Mouse (Mus musculus): Measurements from ENCODE around the gene Oaz2. TPM values are rescaled to one million over a fixed set of nuclear protein-coding genes. Genes with fewer than 3 reads are reported as not detected.

Gene Oaz2
- total RNA-seq, 2 experiments from 2014 or later, result 223 to 247 TPM

DNA sequence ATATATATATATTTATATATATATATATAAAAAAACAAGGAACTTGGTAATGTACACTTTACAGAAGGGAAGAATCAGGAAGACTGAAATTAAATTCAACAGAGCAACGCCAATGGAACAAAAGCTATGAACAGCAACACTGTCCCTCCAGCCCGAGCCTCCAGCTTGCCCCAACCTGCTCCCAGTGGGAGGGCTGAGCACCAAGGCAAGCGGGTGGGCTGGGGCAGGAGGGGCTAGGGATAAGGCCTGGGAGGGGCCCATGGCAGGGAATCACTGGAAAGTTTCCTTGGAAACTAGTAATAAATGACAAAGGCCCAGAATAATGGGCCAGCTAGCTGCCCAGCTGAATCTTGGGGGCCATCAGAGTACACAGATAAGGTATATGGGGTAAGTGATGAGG, 24.7 kb downstream of the Oaz2 start:
- DNase-seq (ENCODE audit: low spot score), result no peak

DNA sequence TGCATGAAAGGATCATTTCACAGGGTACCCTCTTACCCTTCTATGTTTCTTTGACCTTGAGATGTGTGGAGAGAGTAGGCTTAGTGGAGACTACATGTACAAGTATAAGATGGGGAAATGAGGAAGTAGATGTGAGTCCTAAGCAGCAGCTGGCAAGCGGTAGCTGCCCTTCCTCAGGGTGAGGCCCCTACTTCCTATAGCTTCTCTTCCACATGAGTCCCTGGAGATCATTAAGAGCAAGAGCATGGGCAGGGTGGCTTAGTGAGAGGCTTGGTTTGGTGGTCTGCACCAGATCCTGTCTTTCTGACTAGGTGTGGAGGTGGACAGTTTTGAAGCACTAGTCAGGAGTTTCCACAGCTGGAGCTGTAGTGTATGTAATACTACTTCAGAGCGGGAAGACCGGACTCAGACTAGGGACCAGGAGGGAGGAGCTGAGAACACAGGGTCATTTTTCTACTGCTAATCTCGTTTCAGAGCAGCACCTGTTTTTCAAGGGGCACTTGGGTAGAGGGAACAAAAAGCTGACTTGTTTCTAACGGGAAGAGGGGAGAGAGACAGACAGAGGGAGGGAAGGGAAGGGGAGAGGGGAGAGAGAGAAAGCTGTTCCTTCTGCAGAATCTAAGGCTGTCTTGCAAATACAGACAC, 25.3 kb downstream of the Oaz2 start:
- DNase-seq (ENCODE audit: low spot score), result no peak

DNA sequence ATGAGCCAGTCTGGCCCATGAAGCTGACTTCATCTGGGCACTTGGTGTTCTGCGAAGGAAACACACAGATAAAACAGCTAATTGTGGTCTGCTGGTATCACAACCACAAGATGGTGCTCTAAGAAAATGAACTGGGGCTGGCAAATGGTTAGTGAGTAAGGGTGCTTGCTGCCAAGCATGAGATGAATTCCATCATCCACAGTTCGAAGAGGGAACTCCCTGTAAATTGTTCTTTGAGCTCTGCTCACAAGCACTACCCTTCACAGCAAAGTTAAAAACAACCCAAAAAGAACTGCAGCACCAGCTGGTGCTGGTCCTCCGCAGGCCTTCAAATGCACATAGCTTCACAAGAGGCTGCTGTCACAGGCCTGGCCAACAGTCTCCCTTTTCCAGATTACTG, 27.8 kb downstream of the Oaz2 start:
- peak; percentile 65 for DNase-seq (ENCODE audit: low spot score)

DNA sequence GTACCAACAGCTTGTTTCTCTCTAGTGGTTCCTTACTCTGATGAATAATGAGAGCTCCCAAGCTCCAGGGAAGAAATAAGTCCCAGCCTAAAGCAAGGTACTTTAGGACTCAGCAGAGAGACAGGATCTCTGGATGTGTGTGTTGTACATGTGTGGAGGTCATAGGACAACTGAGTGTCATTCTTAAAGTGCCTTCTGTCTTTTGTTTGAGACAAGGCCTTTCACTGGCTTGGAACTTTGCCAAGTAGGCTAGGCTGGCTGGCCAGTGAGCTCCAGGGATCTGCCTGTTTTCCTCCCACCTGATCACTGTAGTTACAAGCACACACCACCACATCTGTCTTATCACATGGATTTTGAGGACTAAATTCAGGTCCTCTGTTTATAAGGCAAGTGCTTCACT, 28.5 kb downstream of the Oaz2 start:
- DNase-seq (ENCODE audit: low spot score), result no peak

DNA sequence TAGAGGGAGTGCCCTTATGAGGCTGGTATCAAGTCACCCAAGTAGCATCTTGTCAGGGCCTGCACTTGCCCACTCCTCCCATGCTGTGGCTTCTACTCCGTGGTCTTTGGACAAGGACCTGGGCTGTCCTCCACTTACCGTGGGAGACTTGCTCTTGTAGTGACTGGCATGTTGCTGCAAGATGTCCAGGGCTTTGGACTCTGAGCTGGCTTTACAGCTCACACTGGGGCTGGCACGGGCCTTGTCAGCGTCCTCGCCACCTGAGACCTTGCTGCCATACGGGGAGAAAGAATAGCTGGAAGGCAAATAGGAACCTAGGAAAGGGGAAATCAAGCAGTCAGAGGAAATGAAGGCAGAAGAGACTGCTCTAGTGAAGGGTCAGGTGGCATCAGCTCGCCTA, 29.6 kb downstream of the Oaz2 start:
- no peak for DNase-seq (ENCODE audit: low spot score)

DNA sequence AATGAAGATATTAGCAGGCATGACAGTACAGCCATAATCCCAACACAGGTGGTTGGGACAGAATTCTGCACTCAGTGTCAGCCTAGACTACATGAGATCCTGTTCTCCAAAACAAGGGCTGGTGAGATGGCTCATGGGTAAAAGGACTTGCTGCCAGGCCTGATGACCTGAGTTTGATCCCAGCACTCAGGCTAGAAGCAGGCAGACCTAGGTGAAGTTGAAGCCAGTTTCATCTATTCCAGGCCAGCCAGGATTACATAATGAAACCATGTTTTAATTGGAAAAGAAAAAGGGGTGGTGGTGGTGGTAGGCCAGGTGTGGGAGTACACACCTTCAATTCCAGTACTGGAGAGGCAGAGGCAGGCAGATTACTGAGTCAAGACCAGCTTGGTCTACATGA, 30.2 kb downstream of the Oaz2 start:
- DNase-seq (ENCODE audit: low spot score), result no peak

DNA sequence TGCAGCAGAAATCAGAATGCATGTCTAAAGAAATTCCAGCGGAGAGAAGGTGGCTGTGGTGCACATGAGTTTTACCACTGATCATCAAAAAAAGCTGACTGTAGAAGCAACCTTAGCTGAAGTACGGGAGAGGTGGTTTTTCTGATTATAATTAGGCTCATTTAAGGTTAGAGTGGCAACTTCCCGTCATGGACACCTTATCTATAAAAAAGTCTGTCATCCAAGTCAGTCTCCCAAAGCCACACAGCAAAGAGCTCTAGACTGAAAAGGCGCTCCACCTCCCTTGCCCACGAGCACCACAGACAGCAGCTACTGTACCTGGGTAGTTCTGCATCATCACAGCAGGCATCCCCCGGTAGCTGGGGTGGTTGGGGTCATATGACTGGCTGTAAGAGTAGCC, 32.7 kb downstream of the Oaz2 start:
- no peak for DNase-seq (ENCODE audit: low spot score)

DNA sequence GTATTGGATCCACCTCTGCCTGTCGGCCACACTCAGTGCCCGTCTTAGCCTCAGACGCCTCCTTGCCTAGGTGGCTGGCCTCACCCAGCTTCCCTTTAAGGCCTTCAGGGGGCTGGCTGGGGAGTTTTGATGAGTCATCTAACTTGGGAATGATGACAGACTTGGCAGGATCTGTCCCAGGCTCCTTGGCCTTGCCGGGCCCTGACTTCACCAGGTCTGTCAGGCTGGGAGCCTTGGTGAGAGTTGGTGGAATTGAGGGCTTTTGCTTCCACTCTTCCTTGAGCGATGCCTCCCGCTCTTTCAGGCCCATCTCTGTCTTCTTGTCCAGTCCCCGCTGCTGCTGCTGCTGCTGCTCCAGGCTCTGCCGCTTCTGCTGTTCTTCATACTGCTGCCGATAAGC, 34.5 kb downstream of the Oaz2 start:
- peak; percentile 42 for DNase-seq (ENCODE audit: low spot score)

DNA sequence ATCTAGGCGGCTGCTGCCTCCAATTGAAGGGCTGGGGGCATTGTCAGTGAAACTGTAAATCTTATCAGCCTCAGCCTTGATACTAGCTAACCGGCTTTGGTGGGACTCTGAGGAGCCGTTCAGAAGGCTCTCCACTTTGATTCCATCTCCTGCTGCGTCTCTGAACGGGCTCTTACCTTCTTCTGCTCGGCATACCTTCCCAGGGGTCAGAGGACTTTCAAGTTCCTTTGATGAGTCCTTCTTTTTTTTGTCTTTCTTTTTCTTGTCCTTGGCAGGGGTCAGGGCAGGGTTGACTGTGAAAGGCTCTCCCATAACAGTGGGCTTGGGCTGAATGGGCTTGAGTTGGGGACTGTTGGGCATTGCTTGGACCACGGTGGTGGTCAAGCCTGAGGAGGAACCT, 35.4 kb downstream of the Oaz2 start:
- no peak for DNase-seq (ENCODE audit: low spot score)

DNA sequence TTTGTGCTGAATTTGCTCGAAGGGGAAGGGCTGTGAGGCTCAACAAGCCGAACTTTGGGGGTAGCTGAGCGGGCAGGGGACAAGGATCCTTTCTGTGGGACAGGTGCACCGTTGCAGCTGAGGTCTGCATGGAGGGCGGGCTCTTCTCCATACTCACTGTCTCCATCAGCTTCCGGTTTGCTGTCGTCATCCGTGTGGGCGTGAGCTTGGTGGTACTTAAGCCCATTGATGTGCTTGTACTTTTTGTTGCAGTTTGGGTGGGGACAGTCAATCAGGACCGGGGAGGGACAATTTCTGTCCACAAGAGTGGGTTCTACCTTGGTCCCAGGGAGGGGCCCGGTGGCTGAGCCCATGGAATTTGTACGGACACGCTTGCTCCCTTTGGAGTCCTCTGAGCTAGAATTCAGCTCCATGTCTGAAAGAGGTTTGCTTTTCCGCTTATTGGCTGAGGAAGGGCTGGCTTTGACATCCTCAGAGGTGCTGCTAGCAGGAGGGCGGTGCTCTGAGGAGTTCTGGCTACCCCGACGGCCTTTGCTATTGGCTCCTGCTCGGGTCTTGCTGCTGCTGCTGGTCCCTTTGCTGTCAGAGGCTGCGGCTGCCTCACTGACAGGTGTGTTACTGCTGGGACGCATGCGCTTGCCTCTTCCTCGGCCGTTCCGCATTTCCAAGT, 36.3 kb downstream of the Oaz2 start:
- DNase-seq (ENCODE audit: low spot score), result no peak

DNA sequence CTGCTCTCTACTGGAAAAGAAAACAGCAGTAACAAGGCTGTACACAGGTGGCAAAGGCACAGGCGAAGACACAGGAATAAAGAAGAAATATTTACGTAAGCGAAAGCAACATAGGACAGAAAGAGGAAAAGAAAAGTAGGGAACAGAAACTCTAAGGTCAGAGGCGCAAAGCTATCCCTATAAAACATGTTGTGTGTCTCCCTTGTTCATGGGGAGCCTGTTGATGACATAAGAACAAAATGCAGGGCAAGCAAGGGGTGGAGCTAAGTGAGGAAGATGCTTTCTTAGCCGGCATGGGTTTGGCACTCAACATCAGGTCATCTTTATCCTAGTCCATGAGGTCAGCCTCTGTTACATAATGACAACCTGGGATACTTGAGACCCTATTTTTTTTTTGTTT, 50.4 kb downstream of the Oaz2 start:
- DNase-seq (ENCODE audit: low spot score), result no peak

DNA sequence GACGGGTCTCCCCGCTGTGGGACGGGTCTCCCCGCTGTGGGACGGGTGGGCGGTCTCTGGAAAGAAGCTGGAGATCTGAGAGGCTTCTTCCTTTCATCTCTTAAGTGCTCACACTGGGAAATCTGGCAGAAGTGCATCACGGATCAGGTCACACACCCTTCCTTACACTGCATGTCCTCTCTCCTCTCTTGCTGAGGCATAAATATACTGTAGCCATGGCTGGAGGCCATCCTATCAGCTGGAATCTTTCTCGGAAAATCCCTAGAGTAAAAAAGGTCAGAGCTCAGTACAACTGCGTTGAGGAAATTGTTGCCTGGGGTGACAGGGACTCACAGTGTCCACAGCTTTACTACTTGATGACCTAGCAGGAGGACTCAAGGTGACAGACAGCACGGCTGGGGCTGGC, 53.4 kb downstream of the Oaz2 start:
- peak; percentile 59 for DNase-seq (ENCODE audit: low spot score)

DNA sequence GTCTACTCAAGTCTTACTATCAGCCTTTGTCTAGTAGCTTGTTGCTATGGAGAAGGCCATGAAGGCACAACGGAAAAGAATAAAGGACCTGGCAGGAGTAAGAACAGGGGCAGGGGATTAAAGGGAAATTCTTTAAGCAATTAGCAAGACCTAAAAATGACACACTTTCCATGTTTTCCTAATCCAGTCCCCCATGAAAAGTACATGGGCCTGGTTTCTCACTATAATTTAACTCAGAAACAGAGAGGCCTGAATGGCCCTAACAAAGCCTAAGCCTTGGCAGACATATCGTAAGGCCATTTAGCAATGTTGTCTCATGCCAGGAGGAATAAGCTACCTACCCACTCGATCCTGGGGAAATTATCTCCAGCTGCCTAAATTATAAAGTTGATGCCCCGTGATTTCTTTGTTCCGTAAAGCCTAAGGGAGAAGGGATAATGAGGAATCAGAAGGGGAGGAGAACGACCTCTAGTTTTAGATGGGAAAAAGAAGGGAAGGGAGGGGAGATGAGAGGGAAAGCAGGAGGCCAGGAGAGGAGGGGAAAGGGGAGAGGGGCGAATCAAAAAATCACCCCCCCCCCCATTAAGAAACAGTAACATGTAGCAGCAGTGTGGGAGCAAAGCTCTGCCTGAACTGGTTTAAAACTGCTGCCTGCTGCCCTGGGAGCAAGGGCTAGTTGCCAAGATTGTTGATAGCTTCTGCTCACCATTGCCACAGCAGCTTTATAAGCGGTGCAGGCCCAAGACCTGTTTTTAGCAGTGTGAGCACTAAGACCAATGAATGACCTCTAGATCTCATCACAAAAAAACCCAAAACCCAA, 56.9 kb downstream of the Oaz2 start:
- peak; percentile 42 for DNase-seq (ENCODE audit: low spot score)

DNA sequence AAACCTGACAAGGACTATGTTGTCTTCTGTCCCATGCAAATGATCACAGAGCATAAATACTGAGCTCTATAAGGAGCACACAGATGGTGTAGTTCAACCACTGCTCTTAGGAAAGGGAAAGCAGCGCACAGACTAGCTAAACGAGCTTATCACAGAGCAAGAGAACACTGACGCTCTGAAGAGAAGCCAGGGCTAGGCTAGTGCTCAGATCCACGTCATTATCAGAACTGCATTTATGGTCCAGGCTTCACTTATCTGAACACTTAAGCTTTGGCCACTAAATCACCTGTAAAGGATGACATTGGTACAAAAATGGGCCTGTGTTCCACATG, 57.5 kb downstream of the Oaz2 start:
- no peak for DNase-seq (ENCODE audit: low spot score)

DNA sequence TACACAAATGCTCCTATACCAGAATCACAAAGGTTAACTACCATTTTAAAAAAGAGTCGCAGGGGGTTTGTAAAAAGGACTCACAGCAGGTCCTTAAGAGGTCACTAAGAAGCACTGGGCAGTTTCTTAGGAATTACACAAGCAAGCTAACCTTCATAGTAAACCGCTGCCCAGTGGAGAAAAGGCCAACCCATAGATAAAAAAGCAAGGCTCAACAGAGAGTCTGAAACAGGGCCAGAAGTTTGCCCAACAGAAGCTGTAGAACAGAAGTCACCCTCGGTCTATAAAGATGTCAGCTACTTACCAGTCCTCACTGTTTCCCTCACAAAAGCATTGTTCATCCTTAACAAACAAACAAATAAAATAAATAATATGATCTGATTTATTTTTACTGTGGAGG, 58.6 kb downstream of the Oaz2 start:
- no peak for DNase-seq (ENCODE audit: low spot score)

DNA sequence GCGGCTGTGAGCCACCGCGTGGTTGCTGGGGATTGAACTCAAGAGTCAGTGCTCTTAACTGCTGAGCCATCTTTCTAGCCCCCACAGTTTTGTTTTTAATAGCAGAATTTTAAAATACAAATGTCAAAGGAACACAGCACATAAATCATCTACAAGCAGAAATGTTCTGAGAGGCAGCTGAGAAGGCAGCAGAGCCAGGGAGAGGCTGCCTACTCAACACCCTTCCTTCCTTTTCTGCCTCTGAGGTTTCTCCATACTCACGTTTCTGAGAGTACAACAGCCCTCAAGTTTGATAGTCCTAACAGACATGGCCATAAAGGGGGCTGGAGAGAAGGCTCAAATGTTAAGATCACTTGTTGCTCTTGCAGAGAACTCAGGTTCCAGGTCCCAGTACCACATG, 59.7 kb downstream of the Oaz2 start:
- no peak for DNase-seq (ENCODE audit: low spot score)

DNA sequence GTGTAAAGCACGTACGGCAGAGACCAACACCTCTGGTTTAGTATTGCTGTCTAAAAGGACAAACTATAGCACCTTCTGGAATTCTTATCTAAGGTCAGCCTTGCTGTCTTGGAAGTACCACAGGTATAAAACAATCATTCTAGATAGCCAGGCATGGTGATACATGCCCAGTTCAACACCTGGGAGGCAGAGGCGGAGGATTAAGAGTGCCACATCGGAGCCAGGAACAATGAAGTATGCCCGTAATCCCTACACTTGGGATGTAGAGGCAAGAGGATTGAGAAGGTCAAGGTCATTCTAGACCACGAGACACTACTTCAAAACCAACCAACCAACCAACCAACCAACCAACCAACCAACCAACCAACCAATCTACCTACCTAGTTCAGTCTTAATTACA, 60.8 kb downstream of the Oaz2 start:
- no peak for DNase-seq (ENCODE audit: low spot score)

DNA sequence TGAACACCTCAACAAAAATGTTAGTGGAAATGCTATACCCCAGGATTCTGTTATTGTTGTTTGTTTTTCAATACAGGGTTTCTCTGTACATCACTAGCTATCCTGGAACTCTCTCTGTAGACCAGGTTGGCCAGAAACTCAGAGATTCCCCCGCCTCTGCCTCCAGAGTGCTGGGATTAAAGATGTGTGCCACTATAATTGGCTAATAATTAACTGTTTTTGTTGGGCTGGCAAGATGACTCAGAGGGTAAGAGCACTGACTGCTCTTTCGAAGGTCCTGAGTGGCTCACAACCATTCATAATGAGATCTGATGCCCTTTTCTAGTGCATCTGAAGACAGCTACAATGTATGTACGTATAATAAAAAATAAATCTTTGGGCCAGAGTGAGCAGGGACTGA, 67.1 kb downstream of the Oaz2 start:
- no peak for DNase-seq (ENCODE audit: low spot score)

Other genes with a start within 250 kb of the Oaz2 start
- not detected for gene Slc51b, start 245.0 kb upstream of the Oaz2 start, total RNA-seq (2021)
- 1 to 10 TPM; 4.7 to 6.5 TPM for gene Mtfmt, start 232.2 kb upstream of the Oaz2 start, total RNA-seq (2021)
- gene Spg21, start 207.1 kb upstream of the Oaz2 start, total RNA-seq (2021), result 1 to 10 TPM; 5.5 to 9.1 TPM
- gene Ankdd1a, start 147.8 kb upstream of the Oaz2 start, total RNA-seq (2021), result not detected
- gene Plekho2, start 88.0 kb upstream of the Oaz2 start, total RNA-seq (2021), result 1 to 10 TPM; 2.2 to 5.4 TPM
- not detected for gene Pif1, start 80.8 kb upstream of the Oaz2 start, total RNA-seq (2021)
- gene Rbpms2, start 38.4 kb upstream of the Oaz2 start, total RNA-seq (2021), result 1 to 10 TPM; 1.5 to 2.3 TPM
- 10 to 100 TPM; 15.7 to 16.2 TPM for gene Zfp609, start 159.6 kb downstream of the Oaz2 start, total RNA-seq (2021)
- gene Pclaf, start 222.2 kb downstream of the Oaz2 start, total RNA-seq (2021), result not detected
- gene Trip4, start 240.8 kb downstream of the Oaz2 start, total RNA-seq (2021), result 10 to 100 TPM; 13.4 to 13.8 TPM
- 1 to 10 TPM; 7.2 to 7.6 TPM for gene Csnk1g1, start 240.9 kb downstream of the Oaz2 start, total RNA-seq (2021)

Data from gastrocnemius, adult 18-20 months (tissue).